Mouse (Mus musculus) left cerebral cortex, postnatal 25 days (tissue): Measurements from ENCODE around the gene Gid4. TPM values are rescaled to one million over a fixed set of nuclear protein-coding genes. Genes with fewer than 3 reads are reported as not detected.
"Not testable (repeated sequence)": the region's sequence is repeated elsewhere in the genome, so short reads cannot be mapped to it uniquely, and the experiment has no call there.

Experiments
- DNase-seq, 2 experiments: peaks; one replicate each; pipeline ENCODE4 v3.0.0; 2022; ENCODE audit warnings: low spot score in 2 of 2, mixed read lengths in 1 of 2
- intact Hi-C: fragments of 180-260 bp; cut with DNase I; formaldehyde crosslinking; loops from one replicate; pipeline ENCODE4 v1.15.1; 2025
- total RNA-seq, 2 experiments: library from RNA; stranded (reverse); gene quantifications; 2 replicates each; pipeline ENCODE4 v1.2.3; 2021

Gid4 gene
- total RNA-seq, 2 experiments from 2014 or later, result 51.6 to 53.7 TPM

DNA sequence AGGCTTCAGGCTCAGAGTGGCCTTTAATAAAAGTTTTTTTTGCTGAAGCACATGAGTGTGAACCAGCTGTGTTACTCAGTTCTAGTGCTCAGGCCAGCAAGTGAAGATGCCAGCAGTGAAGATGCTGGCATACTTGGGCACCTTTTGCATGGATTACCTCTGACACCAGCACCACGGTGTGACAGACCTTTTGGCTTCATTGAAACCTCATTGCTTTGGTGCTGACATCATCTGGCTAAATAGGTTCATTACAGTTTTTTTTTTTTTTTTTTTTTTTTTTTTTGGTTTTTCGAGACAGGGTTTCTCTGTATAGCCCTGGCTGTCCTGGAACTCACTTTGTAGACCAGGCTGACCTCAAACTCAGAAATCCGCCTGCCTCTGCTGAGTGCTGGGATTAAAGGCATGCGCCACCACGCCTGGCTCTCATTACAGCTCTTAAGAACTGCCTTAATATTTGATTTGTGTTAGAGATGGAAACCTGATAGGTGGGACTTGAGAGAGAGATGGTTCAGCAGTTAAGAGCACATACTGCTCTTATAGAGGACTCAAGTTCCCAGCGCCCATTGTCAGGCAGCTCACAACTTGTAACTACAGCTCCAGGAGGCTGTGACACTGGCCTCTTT is 5.2 kb downstream of the Gid4 start:
- DNase-seq, result no peak
- intact Hi-C loops, result no loop called here

GRCm38 (mm10) chr11:60423006-60423405 is 6.1 kb downstream of the Gid4 start:
- DNase-seq, result no peak
- intact Hi-C loops, result no loop called here

DNA sequence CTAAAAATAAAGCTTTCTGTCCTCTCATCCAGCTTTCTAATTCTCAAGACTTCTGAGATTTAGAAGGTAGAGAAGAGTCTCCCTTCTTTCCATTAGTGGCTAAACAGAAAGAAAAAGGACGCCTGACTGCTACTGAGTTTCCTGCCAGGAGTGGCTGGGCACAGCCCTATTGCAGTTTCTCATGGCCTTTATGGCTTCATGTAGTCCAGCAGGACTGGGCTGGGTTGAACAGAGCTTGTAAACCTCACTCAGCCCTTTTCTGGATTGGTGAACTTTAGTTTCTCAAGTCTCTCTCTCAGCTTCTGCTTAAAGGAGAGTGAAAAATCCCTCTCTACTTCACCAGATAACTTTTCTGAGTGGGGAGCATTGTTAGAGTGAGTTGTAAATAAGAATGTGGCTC is 9.5 kb downstream of the Gid4 start:
- intact Hi-C loops, result no loop called here
- no peak for DNase-seq

- intact Hi-C loops, result no loop called here
- DNase-seq, result no peak
Observed at GRCm38 (mm10) chr11:60427628-60428027, 10.7 kb downstream of the Gid4 start.

GRCm38 (mm10) chr11:60433501-60433900 is 16.6 kb downstream of the Gid4 start:
- DNase-seq, result no peak
- intact Hi-C loops, result loop anchor here (10.0 kb wide), 1 partner anchor 559 kb away; no protein-coding TSS in a partner anchor

DNA sequence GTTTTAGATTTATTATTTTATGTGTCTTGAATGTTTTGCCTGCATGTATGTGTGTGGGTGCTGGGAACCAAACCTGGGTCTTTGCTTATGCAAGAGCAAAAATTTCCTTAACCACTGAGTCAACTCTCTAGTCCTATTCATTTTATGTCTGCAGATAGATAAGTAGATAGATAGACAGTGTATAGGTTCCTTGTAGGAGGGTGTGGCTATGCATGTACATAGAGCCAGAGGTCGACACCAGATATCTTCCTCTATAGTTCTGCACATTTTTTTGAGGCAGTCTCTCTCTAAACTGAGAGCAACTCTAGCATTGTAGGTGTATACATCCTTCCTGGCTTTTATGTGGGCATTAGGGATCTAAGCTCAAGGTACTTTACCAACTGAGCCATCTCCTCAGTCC is 18.2 kb downstream of the Gid4 start:
- intact Hi-C loops, result loop anchor here (10.0 kb wide), 1 partner anchor 560 kb away; no protein-coding TSS in a partner anchor
- no peak for DNase-seq

DNA sequence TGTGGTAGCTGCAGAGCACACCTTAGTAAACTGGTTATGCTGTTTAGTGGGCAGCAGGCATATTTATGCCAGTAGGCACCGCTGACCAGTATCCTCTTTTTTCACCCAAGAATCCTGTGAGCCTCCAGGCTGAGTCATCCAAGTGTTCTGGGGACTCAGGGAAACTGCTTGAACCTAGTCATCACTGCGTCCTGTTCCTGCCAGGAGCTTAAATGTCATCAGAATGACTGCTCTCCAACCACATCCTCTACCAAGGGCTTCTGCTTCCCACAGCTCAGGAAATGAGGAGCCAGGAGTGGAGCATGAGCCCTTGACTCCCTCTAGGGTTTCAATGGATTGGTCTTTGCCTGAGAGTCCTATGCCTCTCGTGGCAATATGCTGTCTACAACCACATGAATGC is 19.7 kb downstream of the Gid4 start:
- intact Hi-C loops, result loop anchor here (10.0 kb wide), 1 partner anchor 562 kb away; no protein-coding TSS in a partner anchor
- peak in 1 of 2 experiments; percentile 30 for DNase-seq

GRCm38 (mm10) chr11:60439621-60440020 is 22.7 kb downstream of the Gid4 start:
- DNase-seq, result not testable (repeated sequence)
- intact Hi-C loops, result loop anchor here (10.0 kb wide), 1 partner anchor 565 kb away; no protein-coding TSS in a partner anchor

GRCm38 (mm10) chr11:60440176-60440575 is 23.2 kb downstream of the Gid4 start:
- intact Hi-C loops, result no loop called here
- DNase-seq, result no peak

DNA sequence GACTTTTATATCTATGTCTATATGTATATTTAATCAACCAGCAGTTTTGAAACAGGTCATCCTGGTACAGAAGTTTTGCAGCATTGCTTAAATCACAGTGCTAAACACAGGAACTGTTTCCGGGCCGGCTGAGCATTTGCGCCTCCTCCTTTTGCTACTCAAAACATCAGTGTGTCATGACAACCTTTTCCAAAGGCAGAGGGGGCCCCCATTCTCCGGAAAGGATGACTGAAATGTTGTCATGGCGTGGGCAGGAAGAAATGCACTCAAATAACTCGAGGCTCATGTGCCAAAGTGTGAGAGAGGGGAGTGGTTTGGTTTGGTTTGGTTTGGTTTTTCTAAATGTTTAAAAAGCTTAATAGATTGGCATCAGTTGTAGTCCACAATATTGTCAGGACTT is 26.0 kb downstream of the Gid4 start:
- intact Hi-C loops, result no loop called here
- DNase-seq, result peak in 1 of 2 experiments; percentile 63

- DNase-seq, result no peak
- intact Hi-C loops, result no loop called here
Observed at GRCm38 (mm10) chr11:60444007-60444406, 27.1 kb downstream of the Gid4 start.

GRCm38 (mm10) chr11:60454080-60454744 is 37.3 kb downstream of the Gid4 start, which contains the start of gene Drg2:
TSS of gene Drg2 (plus strand) at chr11:60454591.
- peak; percentile 87 to 93 for DNase-seq
- intact Hi-C loops, result no loop called here

- intact Hi-C loops, result loop anchor here (5.0 kb wide), 1 partner anchor 83 kb away; the partner anchor contains the start of gene Alkbh5
- no peak for DNase-seq
Observed at GRCm38 (mm10) chr11:60454745-60455087, 37.8 kb downstream of the Gid4 start.

DNA sequence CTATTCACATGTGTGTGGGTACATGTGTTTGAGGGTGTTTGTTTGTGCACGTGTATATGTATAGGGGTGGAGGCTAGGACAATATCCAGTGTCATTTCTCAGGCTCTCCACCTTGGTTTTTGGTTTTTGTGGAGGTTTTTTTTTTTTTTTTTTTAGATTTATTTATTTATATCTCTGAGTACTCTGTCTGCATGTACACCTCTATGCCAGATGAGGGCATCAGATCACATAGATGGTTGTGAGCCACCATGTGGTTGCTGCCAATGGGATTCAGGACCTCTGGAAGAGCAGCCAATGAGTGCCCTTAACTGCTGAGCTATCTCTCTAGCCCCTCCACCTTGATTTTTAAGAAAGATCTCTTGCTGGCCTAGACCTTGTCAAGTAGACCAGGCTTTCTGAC is 41.0 kb downstream of the Gid4 start:
- peak in 1 of 2 experiments; percentile 22 for DNase-seq
- intact Hi-C loops, result loop anchor here (5.0 kb wide), 1 partner anchor 79 kb away; the partner anchor contains the start of gene Alkbh5

GRCm38 (mm10) chr11:60465943-60466380 is 49.0 kb downstream of the Gid4 start:
- no peak for DNase-seq
- intact Hi-C loops, result no loop called here

DNA sequence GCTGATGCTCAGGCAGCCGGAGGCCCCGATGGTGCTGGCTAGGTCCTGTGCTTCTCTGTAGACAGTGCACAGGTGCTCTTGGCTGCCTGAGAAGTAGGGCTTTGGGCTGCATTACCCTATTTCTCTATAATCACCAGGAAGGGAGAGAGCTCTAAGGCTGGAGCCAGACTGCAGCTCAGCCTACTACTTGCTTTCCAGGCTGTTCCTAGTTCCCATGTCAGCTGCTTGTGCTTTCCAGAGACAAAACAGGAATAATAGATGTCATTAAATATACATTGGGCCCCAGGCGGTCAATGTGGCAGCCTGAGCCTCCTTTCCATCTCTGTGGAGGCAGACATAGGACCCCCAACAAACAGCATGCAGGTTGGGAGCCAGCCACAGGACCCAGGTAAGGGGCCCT is 52.1 kb downstream of the Gid4 start, which contains the start of gene Myo15:
Myo15 (plus strand) TSS at position 301 of the 400 bp plus-strand sequence.
- intact Hi-C loops, result no loop called here
- no peak for DNase-seq

GRCm38 (mm10) chr11:60470743-60471142 is 53.8 kb downstream of the Gid4 start:
- intact Hi-C loops, result no loop called here

DNA sequence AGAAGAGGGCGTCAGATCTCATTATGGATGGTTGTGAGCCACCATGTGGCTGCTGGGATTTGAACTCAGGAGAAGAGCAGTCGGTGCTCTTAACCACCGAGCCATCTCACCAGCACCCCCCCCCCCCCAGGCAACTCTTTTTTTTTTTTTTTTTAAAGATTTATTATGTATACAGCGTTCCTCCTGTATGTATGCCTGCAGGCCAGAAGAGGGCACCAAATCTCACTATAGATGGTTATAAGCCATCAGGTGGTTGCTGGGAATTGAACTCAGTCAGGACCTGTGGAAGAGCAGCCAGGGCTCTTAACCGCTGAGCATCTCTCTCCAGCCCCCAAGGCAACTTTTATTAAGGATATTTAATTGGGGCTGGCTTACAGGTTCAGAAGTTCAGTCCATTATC is 57.6 kb downstream of the Gid4 start:
- intact Hi-C loops, result no loop called here
- no peak for DNase-seq

More at GRCm38 (mm10) chr11:60470743-60471142, 53.8 kb downstream of the Gid4 start:
- no peak for DNase-seq

DNA sequence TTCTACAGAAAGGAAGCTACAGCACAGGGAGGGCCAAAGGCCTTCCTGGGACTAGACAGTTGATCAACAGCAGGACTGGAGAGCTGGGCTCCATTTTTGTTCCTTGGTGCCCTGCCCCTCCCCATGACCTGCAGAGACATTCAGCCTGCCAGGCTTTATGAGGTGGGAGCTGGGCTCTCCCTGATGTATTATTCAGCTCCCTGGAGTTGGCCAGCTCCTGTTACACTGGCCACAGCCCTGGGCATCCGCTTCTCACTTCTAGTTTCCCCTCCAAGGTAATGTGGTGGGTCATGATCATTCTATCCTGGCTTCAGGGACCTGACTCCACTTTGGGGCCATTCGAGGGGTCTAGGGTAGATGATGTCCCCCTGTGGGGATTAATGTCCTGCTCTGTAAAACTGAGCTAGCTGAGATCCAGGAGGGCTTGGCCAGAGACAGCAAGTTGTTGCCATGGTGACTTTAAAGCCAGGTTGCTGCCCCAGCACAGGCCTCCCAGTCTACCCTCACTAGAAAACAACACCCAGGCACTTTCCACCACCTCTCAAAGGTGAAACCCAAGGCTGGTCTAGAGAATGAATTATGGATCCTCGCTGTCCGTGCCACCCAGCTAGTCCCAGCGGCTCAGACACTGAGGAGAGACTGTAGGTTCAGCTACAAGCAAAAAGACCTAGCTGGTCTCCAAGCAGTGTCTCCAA is 58.9 kb downstream of the Gid4 start:
- DNase-seq, result no peak
- intact Hi-C loops, result no loop called here

DNA sequence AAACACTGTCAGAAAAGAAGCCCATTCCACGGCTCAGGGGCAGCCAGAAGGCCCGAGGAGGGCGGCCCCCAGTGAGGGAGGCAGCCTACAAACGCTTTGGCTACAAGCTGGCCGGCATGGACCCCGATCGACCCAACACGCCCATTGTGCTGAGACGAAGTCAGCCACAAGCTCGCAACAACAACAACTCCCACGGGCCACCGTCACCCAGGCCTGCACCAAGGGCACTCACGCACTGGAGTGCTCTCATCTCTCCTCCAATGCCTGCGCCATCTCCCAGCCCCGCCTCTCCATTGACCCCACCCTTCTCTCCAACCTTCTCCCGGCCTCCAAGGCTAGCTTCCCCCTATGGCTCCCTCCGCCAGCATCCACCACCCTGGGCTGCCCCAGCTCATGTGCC is 61.2 kb downstream of the Gid4 start:
- intact Hi-C loops, result no loop called here
- no peak for DNase-seq
